Mouse (Mus musculus): ENCODE data around the gene Fmo2. TPM values are rescaled to one million over a fixed set of nuclear protein-coding genes. Genes with fewer than 3 reads are reported as not detected.

Fmo2 gene
- polyA plus RNA-seq, 1 experiment from 2014 or later, result 0.29 TPM

DNA sequence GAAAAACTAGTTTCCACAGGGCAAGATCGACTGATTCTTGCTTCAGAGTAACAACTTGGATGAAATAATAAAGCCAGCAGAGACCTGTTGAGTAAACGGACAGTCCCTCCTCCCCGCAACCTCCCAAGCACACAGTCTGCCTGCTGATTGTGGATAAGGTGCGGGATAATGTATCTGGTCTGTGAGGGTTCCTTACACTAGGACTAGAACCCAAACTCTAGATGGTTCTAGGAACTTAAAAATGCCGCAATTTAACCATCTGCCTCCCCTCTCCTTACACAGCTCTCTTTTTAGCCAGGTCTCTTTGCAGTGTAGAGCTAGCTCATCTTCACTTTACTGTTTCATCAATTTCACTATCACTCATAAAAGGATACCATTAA is 66.0 kb downstream of the Fmo2 start:
- Histone ChIP-seq H3K4me3 (ENCODE audit: low read length) (peak overlapping the region; percentile 17), H3K27me3 (replicated peaks; ENCODE audit: control insufficient read depth, insufficient read depth, low read length) (no peaks in the 10 kb centered on the region), H3K9me3 (ENCODE audit: control insufficient read depth, low read length) (no peaks in the 10 kb centered on the region), H3K27ac (ENCODE audit: low read depth, low read length) (peak overlapping the region; percentile 76), H3K4me2 (ENCODE audit: low read length) (peak overlapping the region; percentile 57), H3K9ac (ENCODE audit: low read depth, low read length) (no peak overlapping the region; the same call in 1 of the 2 replicates), H3K36me3 (ENCODE audit: control insufficient read depth, insufficient read depth, low read length) (no peaks in the 10 kb centered on the region), H3K4me1 (ENCODE audit: control insufficient read depth, insufficient read depth, low read depth, low read length) (peaks cover 14% of the 10 kb centered on the region)
- WGBS, result 5% methylated on average over 5 of the region's 5 CpGs
- peak; percentile 79 for ATAC-seq

DNA sequence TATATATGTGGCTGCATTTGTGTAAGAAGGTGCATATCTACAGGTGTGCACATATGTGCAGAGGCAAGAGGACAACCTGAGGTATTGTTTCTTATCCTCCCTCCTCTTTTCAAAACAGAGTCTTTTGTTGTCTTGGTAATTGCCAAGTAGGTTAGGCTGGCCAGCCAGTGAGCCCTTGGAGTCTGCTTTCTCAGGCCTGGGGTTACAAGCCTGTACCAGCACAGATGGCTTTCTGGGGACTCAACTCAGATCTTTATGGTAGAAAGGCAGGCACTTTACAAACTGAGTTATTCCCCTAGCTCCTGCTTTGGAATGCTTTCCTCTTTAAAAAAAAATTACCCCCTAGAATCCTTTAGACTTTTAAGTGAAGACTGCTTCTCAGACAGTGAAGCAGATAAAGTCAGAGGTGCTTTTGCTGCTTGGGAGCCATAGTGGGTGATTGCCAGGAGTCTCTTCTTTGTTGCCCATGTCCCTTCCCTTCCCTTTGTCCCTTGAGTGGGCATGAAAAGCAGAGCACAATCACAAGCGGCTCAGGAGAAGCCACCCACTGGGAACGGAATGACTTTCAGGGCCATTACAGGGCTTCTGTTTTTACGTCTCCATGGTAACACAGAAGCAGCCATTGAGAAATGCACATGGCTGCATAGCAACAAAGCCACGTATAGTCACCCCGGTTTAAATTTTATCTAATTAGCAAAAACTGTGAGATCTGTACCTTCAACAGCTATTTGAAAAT is 66.5 kb downstream of the Fmo2 start:
- Histone ChIP-seq H3K36me3 (ENCODE audit: control insufficient read depth, insufficient read depth, low read length) (no peaks in the 10 kb centered on the region), H3K4me3 (ENCODE audit: low read length) (peak overlapping the region; percentile 17), H3K4me2 (ENCODE audit: low read length) (peak overlapping the region; percentile 57), H3K4me1 (ENCODE audit: control insufficient read depth, insufficient read depth, low read depth, low read length) (peaks cover 14% of the 10 kb centered on the region), H3K9me3 (ENCODE audit: control insufficient read depth, low read length) (no peaks in the 10 kb centered on the region), H3K27ac (ENCODE audit: low read depth, low read length) (peak overlapping the region; percentile 76), H3K9ac (ENCODE audit: low read depth, low read length) (peak overlapping the region; percentile 29), H3K27me3 (replicated peaks; ENCODE audit: control insufficient read depth, insufficient read depth, low read length) (no peaks in the 10 kb centered on the region)
- 3% methylated on average over 5 of the region's 5 CpGs for WGBS
- ATAC-seq, result peak; percentile 98

Other genes starting within 250 kb of the Fmo2 start
- gene Myocos, start 240.5 kb downstream of the Fmo2 start, polyA plus RNA-seq (2015; fragmentation: Nextera tagmentation; extraction: Ambion mirVana), result not detected in 2 replicates
- 104 and 117 TPM in 2 replicates for gene Prrc2c, start 158.2 kb downstream of the Fmo2 start, polyA plus RNA-seq (2015; fragmentation: Nextera tagmentation; extraction: Ambion mirVana)
- 0.54 and 0.78 TPM in 2 replicates for gene Fmo4, start 84.8 kb downstream of the Fmo2 start, polyA plus RNA-seq (2015; fragmentation: Nextera tagmentation; extraction: Ambion mirVana)
- 39.6 and 42.2 TPM in 2 replicates for gene Fmo1, start 32.1 kb downstream of the Fmo2 start, polyA plus RNA-seq (2015; fragmentation: Nextera tagmentation; extraction: Ambion mirVana)
- 0.07 TPM in 1 of 2 replicates, not detected in the other for gene Fmo6, start 38.8 kb upstream of the Fmo2 start, polyA plus RNA-seq (2015; fragmentation: Nextera tagmentation; extraction: Ambion mirVana)
- gene Fmo3, start 85.8 kb upstream of the Fmo2 start, polyA plus RNA-seq (2015; fragmentation: Nextera tagmentation; extraction: Ambion mirVana), result not detected in 2 replicates
- gene Mroh9, start 186.9 kb upstream of the Fmo2 start, polyA plus RNA-seq (2015; fragmentation: Nextera tagmentation; extraction: Ambion mirVana), result not detected in 2 replicates